Mouse (Mus musculus) cerebellum, postnatal 10 days (tissue): ENCODE data around the gene Vamp3.
"Not testable (repeated sequence)": the region's sequence is repeated elsewhere in the genome, so short reads cannot be mapped to it uniquely, and the experiment has no call there.

Experiments
- DNase-seq, 2 experiments: peaks; one replicate each; pipeline ENCODE4 v3.0.0; 2021; ENCODE audit warnings: mixed read lengths in 2 of 2

Gene Vamp3

GRCm38 (mm10) chr4:151044037-151044943, 13.5 kb downstream of the Vamp3 start, which contains the start of gene Per3:
Gene Per3, minus strand, starts transcription at chr4:151044665.
- DNase-seq = peak; percentile 99

GRCm38 (mm10) chr4:151043281-151043680, 14.5 kb downstream of the Vamp3 start:
- peak in 1 of 2 experiments; percentile 24 for DNase-seq

GRCm38 (mm10) chr4:151041506-151041905, 16.3 kb downstream of the Vamp3 start:
- no peak for DNase-seq

GRCm38 (mm10) chr4:151037800-151038199, 20.0 kb downstream of the Vamp3 start:
- DNase-seq = no peak

- no peak for DNase-seq
These were observed 21.2 kb downstream of the Vamp3 start for GRCm38 (mm10) chr4:151036521-151036920.

- DNase-seq = peak; percentile 54 to 71
These were observed 30.8 kb downstream of the Vamp3 start for GRCm38 (mm10) chr4:151027001-151027400.

- DNase-seq = no peak
These were observed 33.6 kb downstream of the Vamp3 start for GRCm38 (mm10) chr4:151024152-151024551.

- not testable (repeated sequence) for DNase-seq
These were observed 40.4 kb downstream of the Vamp3 start for GRCm38 (mm10) chr4:151017356-151017755.

- no peak for DNase-seq
These were observed 41.8 kb downstream of the Vamp3 start for GRCm38 (mm10) chr4:151015946-151016345.

- DNase-seq = no peak
These were observed 47.4 kb downstream of the Vamp3 start for GRCm38 (mm10) chr4:151010316-151010715.

GRCm38 (mm10) chr4:151006945-151007344, 50.8 kb downstream of the Vamp3 start:
- peak; percentile 63 to 66 for DNase-seq

- no peak for DNase-seq
These were observed 52.0 kb downstream of the Vamp3 start for GRCm38 (mm10) chr4:151005656-151006318.

- no peak for DNase-seq
These were observed 56.4 kb downstream of the Vamp3 start for GRCm38 (mm10) chr4:151001397-151001796.

- DNase-seq = no peak
These were observed 59.1 kb downstream of the Vamp3 start for GRCm38 (mm10) chr4:150998626-150999025.
